Mouse (Mus musculus): ENCODE data around the gene Fam173b. TPM values are rescaled to one million over a fixed set of nuclear protein-coding genes. Genes with fewer than 3 reads are reported as not detected.

The Fam173b gene
- total and polyA plus RNA-seq, 2 experiments from 2014 or later = 13.4 to 15.1 TPM

- no peak for TF ChIP-seq EP300 (IDR thresholded peaks at IDR 0.05; ENCODE audit: low read depth)
- TF ChIP-seq CTCF (IDR thresholded peaks at IDR 0.05; ENCODE audit: low read depth) = no peak
- Histone ChIP-seq H3K27ac (ENCODE audit: low read depth) (no peak overlapping the region), H3K36me3 (replicated peaks; ENCODE audit: control insufficient read depth, insufficient read depth, low read length) (peaks cover 36% of the 10 kb centered on the region), H3K9me3 (replicated peaks; ENCODE audit: control insufficient read depth, low read length) (no peaks in the 10 kb centered on the region), H3K4me3 (ENCODE audit: low read depth, low read length) (no peak overlapping the region), H3K4me2 (ENCODE audit: low read depth, low read length) (no peak overlapping the region), H3K4me1 (ENCODE audit: control insufficient read depth, insufficient read depth) (no peaks in the 10 kb centered on the region), H3K9ac (replicated peaks; ENCODE audit: low read depth, low read length) (no peak overlapping the region), H3K27me3 (ENCODE audit: control insufficient read depth, insufficient read depth, low read length) (no peaks in the 10 kb centered on the region)
- DNase-seq (ENCODE audit: low spot score) (no peak), ATAC-seq (ENCODE audit: insufficient read depth, low read depth) (no peak)
- 72% methylated on average over 2 of the region's 2 CpGs for WGBS
These were observed 13.9 kb upstream of the Fam173b start for GRCm38 (mm10) chr15:31587789-31588188.

DNA sequence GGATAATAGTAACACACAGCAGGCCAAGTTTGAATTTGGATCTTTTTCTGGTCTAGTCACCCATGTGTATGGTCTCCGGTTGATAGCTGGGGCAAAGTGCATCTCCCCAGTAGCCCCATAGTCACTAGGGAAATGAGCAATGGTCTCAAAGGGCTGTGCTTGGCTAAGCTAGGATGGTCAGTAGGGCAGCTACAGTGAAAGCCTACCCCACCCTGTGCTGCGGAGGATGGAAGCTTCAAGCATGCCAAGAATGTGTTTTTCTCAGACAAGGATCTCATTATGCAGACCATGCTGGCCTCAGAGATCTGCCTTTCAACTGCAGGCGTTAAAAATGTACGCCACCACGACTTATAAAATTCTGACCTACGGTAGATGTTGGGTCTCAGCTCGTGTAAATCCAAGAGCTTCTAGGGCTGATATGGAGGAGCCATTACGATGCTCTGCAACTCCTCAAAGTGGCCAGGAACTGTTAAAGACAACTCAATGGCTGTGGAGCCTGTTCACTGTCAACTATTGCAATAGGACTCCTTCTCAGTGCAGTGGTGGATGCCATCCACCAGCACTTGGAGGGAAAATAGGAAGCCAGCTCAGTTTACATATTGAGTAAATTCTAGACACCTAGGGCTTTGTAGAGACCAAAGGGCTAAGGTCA is 12.5 kb upstream of the Fam173b start:
- Histone ChIP-seq H3K36me3 (replicated peaks; ENCODE audit: control insufficient read depth, insufficient read depth, low read length) (peaks cover 49% of the 10 kb centered on the region), H3K9ac (replicated peaks; ENCODE audit: low read depth, low read length) (no peak overlapping the region), H3K27me3 (ENCODE audit: control insufficient read depth, insufficient read depth, low read length) (no peaks in the 10 kb centered on the region), H3K4me1 (ENCODE audit: control insufficient read depth, insufficient read depth) (no peaks in the 10 kb centered on the region), H3K9me3 (replicated peaks; ENCODE audit: control insufficient read depth, low read length) (no peaks in the 10 kb centered on the region), H3K4me2 (ENCODE audit: low read depth, low read length) (no peak overlapping the region), H3K27ac (ENCODE audit: low read depth) (no peak overlapping the region), H3K4me3 (ENCODE audit: low read depth, low read length) (no peak overlapping the region)
- DNase-seq (ENCODE audit: low spot score) (no peak), ATAC-seq (ENCODE audit: insufficient read depth, low read depth) (no peak)
- 21% methylated on average over 8 of the region's 8 CpGs for WGBS
- TF ChIP-seq CTCF (IDR thresholded peaks at IDR 0.05; ENCODE audit: low read depth) (no peak), EP300 (IDR thresholded peaks at IDR 0.05; ENCODE audit: low read depth) (no peak)

DNA sequence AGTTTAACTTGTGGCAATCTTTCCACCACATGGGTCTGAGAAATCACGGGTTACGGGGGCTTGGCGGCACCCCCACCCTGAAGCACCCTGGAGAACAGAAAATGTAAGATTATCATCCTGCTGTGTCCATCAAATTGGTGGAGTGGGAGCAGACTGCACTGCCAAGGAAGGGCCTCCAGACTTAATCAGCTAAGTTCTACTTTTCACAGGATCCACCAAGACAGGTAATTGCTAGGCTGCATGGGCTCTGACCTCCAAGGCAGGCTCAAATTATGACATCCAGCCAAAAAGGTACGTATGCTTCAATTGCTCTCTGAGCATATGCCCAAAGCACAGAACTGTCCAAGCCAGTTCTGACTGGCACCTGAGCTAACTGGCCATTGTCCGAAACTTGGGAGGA is 11.5 kb upstream of the Fam173b start:
- Histone ChIP-seq H3K4me3 (ENCODE audit: low read depth, low read length) (no peak overlapping the region), H3K4me2 (ENCODE audit: low read depth, low read length) (no peak overlapping the region), H3K9ac (replicated peaks; ENCODE audit: low read depth, low read length) (no peak overlapping the region), H3K27ac (ENCODE audit: low read depth) (no peak overlapping the region), H3K27me3 (ENCODE audit: control insufficient read depth, insufficient read depth, low read length) (no peaks in the 10 kb centered on the region), H3K9me3 (replicated peaks; ENCODE audit: control insufficient read depth, low read length) (no peaks in the 10 kb centered on the region), H3K36me3 (replicated peaks; ENCODE audit: control insufficient read depth, insufficient read depth, low read length) (peaks cover 60% of the 10 kb centered on the region), H3K4me1 (ENCODE audit: control insufficient read depth, insufficient read depth) (no peaks in the 10 kb centered on the region)
- 84% methylated on average over 5 of the region's 5 CpGs for WGBS
- no peak for DNase-seq (ENCODE audit: low spot score)
- ATAC-seq (ENCODE audit: insufficient read depth, low read depth) = no peak
- TF ChIP-seq CTCF (IDR thresholded peaks at IDR 0.05; ENCODE audit: low read depth) (no peak), EP300 (IDR thresholded peaks at IDR 0.05; ENCODE audit: low read depth) (no peak)

- Histone ChIP-seq H3K4me3 (ENCODE audit: low read depth, low read length) (no peak overlapping the region), H3K4me2 (ENCODE audit: low read depth, low read length) (no peak overlapping the region), H3K27ac (ENCODE audit: low read depth) (no peak overlapping the region), H3K9ac (replicated peaks; ENCODE audit: low read depth, low read length) (no peak overlapping the region), H3K9me3 (replicated peaks; ENCODE audit: control insufficient read depth, low read length) (no peaks in the 10 kb centered on the region), H3K27me3 (ENCODE audit: control insufficient read depth, insufficient read depth, low read length) (no peaks in the 10 kb centered on the region), H3K4me1 (ENCODE audit: control insufficient read depth, insufficient read depth) (no peaks in the 10 kb centered on the region), H3K36me3 (replicated peaks; ENCODE audit: control insufficient read depth, insufficient read depth, low read length) (peaks cover 79% of the 10 kb centered on the region)
- DNase-seq (ENCODE audit: low spot score) (no peak), ATAC-seq (ENCODE audit: insufficient read depth, low read depth) (no peak)
- TF ChIP-seq CTCF (IDR thresholded peaks at IDR 0.05; ENCODE audit: low read depth) (no peak), EP300 (IDR thresholded peaks at IDR 0.05; ENCODE audit: low read depth) (no peak)
- WGBS = 66% methylated on average over 8 of the region's 8 CpGs
These were observed 9.1 kb upstream of the Fam173b start for GRCm38 (mm10) chr15:31592531-31592930.

- WGBS = 90% methylated on average over 14 of the region's 14 CpGs
- H3K27me3 ChIP-seq (ENCODE audit: control insufficient read depth, insufficient read depth, low read length) = no peaks in the 10 kb centered on the region
- no peak for TF ChIP-seq EP300 (IDR thresholded peaks at IDR 0.05; ENCODE audit: low read depth)
- no peak for TF ChIP-seq CTCF (IDR thresholded peaks at IDR 0.05; ENCODE audit: low read depth)
These were observed 7.4 kb upstream of the Fam173b start for GRCm38 (mm10) chr15:31594260-31594659.

DNA sequence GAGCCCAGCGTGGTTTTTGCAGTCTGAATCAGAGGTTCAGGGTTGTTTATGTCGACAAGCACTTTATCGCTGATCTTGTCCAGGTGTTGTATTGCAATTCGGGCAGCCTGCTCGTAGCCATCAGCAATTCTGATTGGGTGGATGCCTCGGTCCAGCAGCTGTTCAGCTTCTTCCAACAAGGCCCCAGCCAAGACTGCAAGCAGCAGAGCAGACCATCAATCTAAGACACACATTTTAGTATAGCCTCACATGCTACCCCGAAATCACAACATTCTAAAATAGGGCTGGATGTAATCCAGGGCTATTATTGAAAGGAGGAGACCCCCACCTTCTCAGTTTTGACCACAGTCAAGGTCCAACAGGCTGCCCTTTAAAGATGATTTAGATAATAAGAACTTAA is 6.0 kb upstream of the Fam173b start:
- peaks cover 70% of the 10 kb centered on the region for H3K36me3 ChIP-seq (replicated peaks; ENCODE audit: control insufficient read depth, insufficient read depth, low read length)
- H3K27ac ChIP-seq (ENCODE audit: low read depth) = no peak overlapping the region
- no peaks in the 10 kb centered on the region for H3K9me3 ChIP-seq (replicated peaks; ENCODE audit: control insufficient read depth, low read length)
- 57% methylated on average over 7 of the region's 7 CpGs for WGBS
- no peaks in the 10 kb centered on the region for H3K27me3 ChIP-seq (ENCODE audit: control insufficient read depth, insufficient read depth, low read length)
- DNase-seq (ENCODE audit: low spot score) (no peak), ATAC-seq (ENCODE audit: insufficient read depth, low read depth) (no peak)
- H3K9ac ChIP-seq (replicated peaks; ENCODE audit: low read depth, low read length) = no peak overlapping the region
- TF ChIP-seq EP300 (IDR thresholded peaks at IDR 0.05; ENCODE audit: low read depth) (no peak), CTCF (IDR thresholded peaks at IDR 0.05; ENCODE audit: low read depth) (no peak)
- peaks cover 15% of the 10 kb centered on the region for H3K4me1 ChIP-seq (ENCODE audit: control insufficient read depth, insufficient read depth)
- no peak overlapping the region for H3K4me2 ChIP-seq (ENCODE audit: low read depth, low read length)
- no peak overlapping the region for H3K4me3 ChIP-seq (ENCODE audit: low read depth, low read length)

More at GRCm38 (mm10) chr15:31594260-31594659, 7.4 kb upstream of the Fam173b start:
- no peak overlapping the region for H3K9ac ChIP-seq (replicated peaks; ENCODE audit: low read depth, low read length)
- no peak overlapping the region for H3K4me2 ChIP-seq (ENCODE audit: low read depth, low read length)
- peaks cover 84% of the 10 kb centered on the region for H3K36me3 ChIP-seq (replicated peaks; ENCODE audit: control insufficient read depth, insufficient read depth, low read length)
- no peak overlapping the region for H3K4me3 ChIP-seq (ENCODE audit: low read depth, low read length)
- ATAC-seq (ENCODE audit: insufficient read depth, low read depth) (no peak), DNase-seq (ENCODE audit: low spot score) (no peak)
- no peak overlapping the region for H3K27ac ChIP-seq (ENCODE audit: low read depth)
- no peaks in the 10 kb centered on the region for H3K9me3 ChIP-seq (replicated peaks; ENCODE audit: control insufficient read depth, low read length)
- peaks cover 1% of the 10 kb centered on the region; the same call in 1 of the 2 replicates for H3K4me1 ChIP-seq (ENCODE audit: control insufficient read depth, insufficient read depth)
